ENCODE assay signal across 8 mouse cellular contexts in the genomic region with DNA sequence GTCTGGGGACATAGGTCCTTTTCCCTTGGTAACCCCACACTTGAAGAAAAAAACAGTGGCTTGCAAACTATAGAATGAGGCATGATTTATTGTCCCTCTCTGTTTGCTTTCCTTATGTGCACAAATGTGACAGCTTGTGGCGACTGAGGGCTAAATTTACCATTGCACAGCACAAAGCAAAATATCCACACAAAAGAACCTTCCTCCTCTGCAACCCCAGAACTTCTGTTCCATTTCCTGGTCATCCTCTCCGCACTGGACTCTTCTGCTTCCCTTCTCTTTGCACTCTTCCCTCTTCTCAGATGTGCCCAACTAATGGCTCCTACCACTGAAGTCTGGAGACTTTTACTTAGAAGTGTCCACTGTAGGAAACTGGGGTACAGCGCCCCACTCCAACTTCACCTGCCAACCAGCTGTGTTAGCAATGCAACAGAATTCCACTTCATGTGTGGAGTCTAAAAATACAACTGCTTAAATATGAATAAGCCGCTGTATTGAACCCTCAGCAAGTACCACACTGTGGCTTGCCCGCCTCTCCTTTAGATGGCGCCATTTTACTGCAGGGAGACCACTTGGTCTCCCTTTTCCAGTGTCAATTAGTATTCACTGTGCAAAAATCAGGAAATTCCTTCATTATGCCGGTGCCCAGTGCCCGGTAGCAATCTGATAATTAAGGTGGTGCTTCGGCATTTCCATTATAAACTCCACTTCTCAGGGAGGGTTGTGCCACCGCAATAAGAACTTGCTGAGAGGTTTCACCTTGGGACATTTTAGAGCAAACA.
A peak's percentile ranks its signal among the peaks of the same experiment; 100 is the strongest.
DNase-seq lines count a peak whose midpoint lies in the region; ATAC-seq and TF ChIP-seq lines count a peak whose summit lies in the region.

No protein-coding gene starts in this region.

- H3K4me1 ChIP-seq in heart, postnatal 0 days (ENCODE audit: control insufficient read depth, insufficient read depth) = no peaks in the 10 kb centered on the region
- no peaks in the 10 kb centered on the region for H3K4me1 ChIP-seq in heart, embryonic 10.5 days
- no peaks in the 10 kb centered on the region for H3K4me1 ChIP-seq in forebrain, embryonic 13.5 days
- H3K4me1 ChIP-seq in liver, postnatal 0 days (ENCODE audit: insufficient read depth) = no peaks in the 10 kb centered on the region

- no peak overlapping the region for H3K9ac ChIP-seq in heart, postnatal 0 days (replicated peaks; ENCODE audit: low read depth, low read length)
- no peak overlapping the region for H3K9ac ChIP-seq in forebrain, embryonic 13.5 days
- no peak overlapping the region for H3K9ac ChIP-seq in liver, postnatal 0 days (replicated peaks)

- TF ChIP-seq CTCF in heart, postnatal 0 days (IDR thresholded peaks at IDR 0.05; ENCODE audit: low read depth) = peak; percentile 43
- TF ChIP-seq CTCF in Patski (IDR thresholded peaks at IDR 0.05) = peak; percentile 73
- TF ChIP-seq CTCF in liver, postnatal 0 days (IDR thresholded peaks at IDR 0.05; ENCODE audit: low read depth) = peak; percentile 75

- no peak for ATAC-seq in heart, postnatal 0 days (ENCODE audit: insufficient read depth, low read depth)
- ATAC-seq in Patski = no peak
- peak; percentile 71; the same call in 1 of the 2 replicates for ATAC-seq in forebrain, embryonic 13.5 days
- ATAC-seq in liver, postnatal 0 days = no peak
- no peak for ATAC-seq in CD4-positive, CD25-positive, alpha-beta regulatory T cell, adult 4 months

- CTCF ChIA-PET in Patski (lab: Charles Lee) = interaction anchor here (0.8 to 1.8 kb wide), 2 partner anchors 39 to 201 kb away, joined by 3 to 5 read pairs; no protein-coding TSS in a partner anchor

- WGBS in heart, postnatal 0 days = 32% methylated on average over 10 of the region's 10 CpGs
- WGBS in heart, embryonic 10.5 days = 31% methylated on average over 10 of the region's 10 CpGs
- WGBS in forebrain, embryonic 13.5 days = 24% methylated on average over 10 of the region's 10 CpGs
- WGBS in liver, postnatal 0 days (ENCODE audit: insufficient replicate concordance) = 23% methylated on average over 10 of the region's 10 CpGs

- H3K27ac ChIP-seq in heart, postnatal 0 days (ENCODE audit: low read depth) = no peak overlapping the region
- no peak overlapping the region for H3K27ac ChIP-seq in heart, embryonic 10.5 days
- no peak overlapping the region for H3K27ac ChIP-seq in forebrain, embryonic 13.5 days
- H3K27ac ChIP-seq in liver, postnatal 0 days (ENCODE audit: low read depth) = no peak overlapping the region

- POLR2A ChIA-PET in Patski (lab: Charles Lee) = no interaction called here

- peak; percentile 19 for DNase-seq in heart, postnatal 0 days (ENCODE audit: low spot score)
- DNase-seq in heart, embryonic 10.5 days (ENCODE audit: low spot score) = no peak
- DNase-seq in Patski (ENCODE audit: low read depth, low spot score) = no peak
- DNase-seq in liver, postnatal 0 days = peak; percentile 50
- DNase-seq in retina, postnatal 7 days (ENCODE audit: low read depth, low spot score) = peak; percentile 4
- DNase-seq in thymus, postnatal 0 days (ENCODE audit: low spot score) = no peak

- no peak overlapping the region for H3K4me3 ChIP-seq in heart, postnatal 0 days (ENCODE audit: low read depth, low read length)
- H3K4me3 ChIP-seq in heart, embryonic 10.5 days = no peak overlapping the region
- no peak overlapping the region for H3K4me3 ChIP-seq in forebrain, embryonic 13.5 days
- no peak overlapping the region for H3K4me3 ChIP-seq in liver, postnatal 0 days (ENCODE audit: low read depth, low read length)

- H3K36me3 ChIP-seq in heart, postnatal 0 days (replicated peaks; ENCODE audit: control insufficient read depth, insufficient read depth, low read length) = no peaks in the 10 kb centered on the region
- no peaks in the 10 kb centered on the region for H3K36me3 ChIP-seq in heart, embryonic 10.5 days
- no peaks in the 10 kb centered on the region for H3K36me3 ChIP-seq in forebrain, embryonic 13.5 days (ENCODE audit: poor library complexity, severe bottlenecking)
- no peaks in the 10 kb centered on the region for H3K36me3 ChIP-seq in liver, postnatal 0 days (replicated peaks; ENCODE audit: insufficient read depth, low read length)

- no peak overlapping the region for H3K4me2 ChIP-seq in heart, postnatal 0 days (ENCODE audit: low read depth, low read length)
- H3K4me2 ChIP-seq in forebrain, embryonic 13.5 days = no peak overlapping the region
- H3K4me2 ChIP-seq in liver, postnatal 0 days (ENCODE audit: low read depth, low read length) = no peak overlapping the region

- H3K9me3 ChIP-seq in heart, postnatal 0 days (replicated peaks; ENCODE audit: control insufficient read depth, low read length) = no peaks in the 10 kb centered on the region
- no peaks in the 10 kb centered on the region for H3K9me3 ChIP-seq in heart, embryonic 10.5 days
- no peaks in the 10 kb centered on the region for H3K9me3 ChIP-seq in forebrain, embryonic 13.5 days (replicated peaks)
- H3K9me3 ChIP-seq in liver, postnatal 0 days (ENCODE audit: low read length) = no peaks in the 10 kb centered on the region

- no peak for TF ChIP-seq EP300 in heart, postnatal 0 days (IDR thresholded peaks at IDR 0.05; ENCODE audit: low read depth)
- no peak for TF ChIP-seq EP300 in liver, postnatal 0 days (IDR thresholded peaks at IDR 0.05; ENCODE audit: low read depth)

- H3K27me3 ChIP-seq in heart, postnatal 0 days (ENCODE audit: control insufficient read depth, insufficient read depth, low read length) = no peaks in the 10 kb centered on the region
- no peaks in the 10 kb centered on the region for H3K27me3 ChIP-seq in heart, embryonic 10.5 days (ENCODE audit: insufficient read depth, poor library complexity, severe bottlenecking)
- no peaks in the 10 kb centered on the region for H3K27me3 ChIP-seq in Patski
- H3K27me3 ChIP-seq in forebrain, embryonic 13.5 days = no peaks in the 10 kb centered on the region; the same call in 1 of the 2 replicates
- no peaks in the 10 kb centered on the region for H3K27me3 ChIP-seq in liver, postnatal 0 days (ENCODE audit: insufficient read depth, low read length)

- in situ Hi-C loops in Patski (cut with MboI; ENCODE audit: low pct_unique_long_range_greater_than_20kb) = loop anchor here (10.0 kb wide), 1 partner anchor 198 kb away; the partner anchor contains the start of gene Foxa2

Comparison
In these comparisons a context has a peak if more than half of its experiments do, and no peak if none do; other contexts are left out.
1. DNase-seq: peak in heart, postnatal 0 days (single experiment), liver, postnatal 0 days (single experiment) and retina, postnatal 7 days (single experiment); none in heart, embryonic 10.5 days (single experiment), Patski (single experiment) and thymus, postnatal 0 days (single experiment).
2. Peak in every context shown above with its lines, with median percentiles within 50 percentile points of each other: CTCF ChIP-seq.